14 mouse cellular contexts compared by ENCODE assay signal in the genomic region with DNA sequence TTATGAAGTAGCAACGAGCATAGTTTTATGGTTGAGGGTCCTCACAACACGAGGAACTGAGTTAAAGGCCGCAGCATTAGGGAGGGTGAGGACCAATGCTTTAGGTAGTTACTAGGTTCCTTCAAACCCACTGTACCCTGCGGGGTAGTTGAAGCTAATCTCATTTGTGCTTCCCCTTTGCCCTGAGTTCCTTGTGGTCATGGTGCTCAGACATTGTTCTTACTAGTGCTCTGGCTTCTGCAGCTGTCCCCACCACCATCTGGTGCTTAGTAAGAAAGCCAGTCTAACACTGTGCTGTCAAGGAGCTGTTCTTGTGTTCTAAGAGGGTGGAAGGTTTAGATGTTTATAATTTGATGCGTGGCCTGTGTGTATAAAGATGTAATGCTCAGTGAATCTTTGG. TPM values are rescaled to one million over a fixed set of nuclear protein-coding genes. Genes with fewer than 3 reads are reported as not detected.
DNase-seq lines count a peak whose midpoint lies in the region; ATAC-seq lines count a peak whose summit lies in the region.
"Had no signal": no experiment of that assay in that cellular context is flagged by ENCODE, and none has a peak within 500 bp of the region (broad histone marks: within the 10 kb centered on the region; RNA-seq: fewer than 3 reads in every experiment).

No protein-coding gene starts in this region.

- H3K4me1 ChIP-seq in heart, embryonic 15.5 days (replicated peaks): peaks cover 52% of the 10 kb centered on the region
- peaks cover 49% of the 10 kb centered on the region for H3K4me1 ChIP-seq in midbrain, embryonic 12.5 days
- H3K4me1 ChIP-seq in midbrain, embryonic 16.5 days (ENCODE audit: control insufficient read depth, insufficient read depth, low read length): peaks cover 7% of the 10 kb centered on the region
- peaks cover 20% of the 10 kb centered on the region for H3K4me1 ChIP-seq in forebrain, embryonic 14.5 days (ENCODE audit: control insufficient read depth, insufficient read depth, low read length)

- ATAC-seq in heart, embryonic 15.5 days (replicated peaks; ENCODE audit: insufficient number of reproducible peaks, insufficient read depth, low FRiP score, low read depth): no peak
- ATAC-seq in midbrain, embryonic 12.5 days (ENCODE audit: low FRiP score, low read depth): peak; percentile 28; the same call in 1 of the 2 replicates
- ATAC-seq in midbrain, embryonic 16.5 days: no peak
- peak; percentile 22; the same call in 1 of the 2 replicates for ATAC-seq in forebrain, embryonic 14.5 days
- ATAC-seq: CD4-positive, CD25-positive, alpha-beta regulatory T cell, adult 4 months had no signal

- H3K27ac ChIP-seq in heart, embryonic 15.5 days: peak overlapping the region; percentile 74
- no peak overlapping the region for H3K27ac ChIP-seq in midbrain, embryonic 12.5 days (replicated peaks)
- no peak overlapping the region for H3K27ac ChIP-seq in midbrain, embryonic 16.5 days (ENCODE audit: low read length)
- no peak overlapping the region for H3K27ac ChIP-seq in forebrain, embryonic 14.5 days (ENCODE audit: low read depth, low read length)
- H3K27ac ChIP-seq: embryonic facial prominence, embryonic 15.5 days; liver, embryonic 14.5 days had no signal

- no peak for DNase-seq in heart, adult 9 months (ENCODE audit: low spot score in 2 of 2)
- DNase-seq in forebrain, embryonic 14.5 days (ENCODE audit: low spot score): no peak
- no peak for DNase-seq in thymus, postnatal 14 days
- no peak for DNase-seq in gastrocnemius, adult 18-20 months (ENCODE audit: low spot score)
- DNase-seq: layer of hippocampus, postnatal 36 days; lung, postnatal 14 days; right cerebral cortex, postnatal 14 days had no signal

- H3K4me2 ChIP-seq in heart, embryonic 15.5 days: no peak overlapping the region
- H3K4me2 ChIP-seq in midbrain, embryonic 12.5 days (replicated peaks): no peak overlapping the region
- H3K4me2 ChIP-seq in midbrain, embryonic 16.5 days (ENCODE audit: low read length): no peak overlapping the region
- no peak overlapping the region for H3K4me2 ChIP-seq in forebrain, embryonic 14.5 days (ENCODE audit: low read length)
- H3K4me2 ChIP-seq: embryonic facial prominence, embryonic 15.5 days had no signal

- no peak overlapping the region for H3K4me3 ChIP-seq in heart, embryonic 15.5 days
- no peak overlapping the region for H3K4me3 ChIP-seq in midbrain, embryonic 12.5 days
- H3K4me3 ChIP-seq in midbrain, embryonic 16.5 days (ENCODE audit: low read depth, low read length): no peak overlapping the region
- H3K4me3 ChIP-seq in forebrain, embryonic 14.5 days (ENCODE audit: low read depth, low read length): no peak overlapping the region
- H3K4me3 ChIP-seq: embryonic facial prominence, embryonic 15.5 days; limb, embryonic 10.5 days had no signal

- H3K9ac ChIP-seq in heart, embryonic 15.5 days: no peak overlapping the region
- H3K9ac ChIP-seq in midbrain, embryonic 12.5 days (replicated peaks): no peak overlapping the region
- no peak overlapping the region for H3K9ac ChIP-seq in midbrain, embryonic 16.5 days (ENCODE audit: low read depth, low read length)
- no peak overlapping the region for H3K9ac ChIP-seq in forebrain, embryonic 14.5 days (ENCODE audit: low read length)
- H3K9ac ChIP-seq: embryonic facial prominence, embryonic 15.5 days; liver, embryonic 14.5 days had no signal

- no peaks in the 10 kb centered on the region for H3K9me3 ChIP-seq in heart, embryonic 15.5 days (replicated peaks)
- H3K9me3 ChIP-seq in midbrain, embryonic 12.5 days: no peaks in the 10 kb centered on the region
- H3K9me3 ChIP-seq in midbrain, embryonic 16.5 days (replicated peaks; ENCODE audit: control insufficient read depth, low read length, poor library complexity, severe bottlenecking): no peaks in the 10 kb centered on the region
- no peaks in the 10 kb centered on the region for H3K9me3 ChIP-seq in forebrain, embryonic 14.5 days (replicated peaks; ENCODE audit: control insufficient read depth, low read length)
- H3K9me3 ChIP-seq: embryonic facial prominence, embryonic 15.5 days; limb, embryonic 10.5 days had no signal

- H3K36me3 ChIP-seq in heart, embryonic 15.5 days: no peaks in the 10 kb centered on the region
- H3K36me3 ChIP-seq in midbrain, embryonic 12.5 days: peaks cover 16% of the 10 kb centered on the region
- H3K36me3 ChIP-seq in midbrain, embryonic 16.5 days (ENCODE audit: control insufficient read depth, insufficient read depth, low read length): no peaks in the 10 kb centered on the region; the same call in 1 of the 2 replicates
- H3K36me3 ChIP-seq in forebrain, embryonic 14.5 days (ENCODE audit: control insufficient read depth, insufficient read depth, low read length): no peaks in the 10 kb centered on the region

- H3K27me3 ChIP-seq in heart, embryonic 15.5 days: no peaks in the 10 kb centered on the region
- H3K27me3 ChIP-seq in midbrain, embryonic 12.5 days: no peaks in the 10 kb centered on the region
- H3K27me3 ChIP-seq in midbrain, embryonic 16.5 days (ENCODE audit: control insufficient read depth, insufficient read depth, low read depth, low read length): no peaks in the 10 kb centered on the region
- H3K27me3 ChIP-seq in forebrain, embryonic 14.5 days (replicated peaks; ENCODE audit: control insufficient read depth, insufficient read depth, low read length): no peaks in the 10 kb centered on the region
- H3K27me3 ChIP-seq: embryonic facial prominence, embryonic 15.5 days had no signal

- 55% methylated on average over 5 of the region's 5 CpGs for WGBS in heart, embryonic 15.5 days
- whole genome bisulfite sequencing in midbrain, embryonic 12.5 days: 28% methylated on average over 5 of the region's 5 CpGs
- 38% methylated on average over 5 of the region's 5 CpGs for WGBS in midbrain, embryonic 16.5 days
- WGBS in forebrain, embryonic 14.5 days: 52% methylated on average over 5 of the region's 5 CpGs

RNA-seq across cellular contexts. Expression of gene Fat1, which starts 25.7 kb away (rescaled TPM):
- polyA plus RNA-seq in heart, embryonic 15.5 days (2015; fragmentation: Nextera tagmentation; extraction: Ambion mirVana): 10.9 and 11.9 TPM in 2 replicates
- polyA plus RNA-seq in midbrain, embryonic 12.5 days (2016; fragmentation: Nextera tagmentation; extraction: Ambion mirVana): 18.5 and 18.9 TPM in 2 replicates
- polyA plus RNA-seq in midbrain, embryonic 16.5 days (2015; fragmentation: Nextera tagmentation; extraction: Ambion mirVana): 9.8 and 13.9 TPM in 2 replicates
- polyA plus RNA-seq in forebrain, embryonic 14.5 days (2014; fragmentation: Nextera tagmentation; extraction: Ambion mirVana): 10.0 and 11.4 TPM in 2 replicates
- 1 to 10 TPM; 2.1 to 2.7 TPM for total RNA-seq in gastrocnemius, adult 18-20 months (2021)

Comparison
In these comparisons a context has a peak if more than half of its experiments do, and no peak if none do; other contexts are left out.
1. ATAC-seq: peak in midbrain, embryonic 12.5 days (single experiment) and forebrain, embryonic 14.5 days (single experiment); none in heart, embryonic 15.5 days (single experiment) and midbrain, embryonic 16.5 days (single experiment).